Mouse (Mus musculus) small intestine, adult 2 months (tissue): ENCODE measurements at regions not wholly inside any gene's neighbourhood (a gene's known extent, or its start where the extent isn't known, plus 50 kb on each side); places are given as distances from the start of the nearest gene placed in this dataset.

ENCODE experiments used
- H3K27ac ChIP-seq: fragments of 200-500 bp; 2 replicates; pipeline ENCODE4 v1.5.1; 2012; ENCODE audit warnings: low read depth, low read length, control low read depth, inconsistent platforms; ENCODE audit not compliant: insufficient read depth
- H3K27me3 ChIP-seq: fragments of 200-500 bp; 2 replicates; pipeline ENCODE4 v1.6.1; 2012; ENCODE audit warnings: mild to moderate bottlenecking, moderate library complexity, low read length, inconsistent platforms; ENCODE audit not compliant: control insufficient read depth, insufficient read depth
- H3K36me3 ChIP-seq: fragments of 200-500 bp; 2 replicates; pipeline ENCODE4 v1.6.1; 2012; ENCODE audit warnings: mild to moderate bottlenecking, low read length, control low read depth, inconsistent platforms; ENCODE audit not compliant: control insufficient read depth, insufficient read depth
- H3K4me1 ChIP-seq: fragments of 200-500 bp; 2 replicates; pipeline ENCODE4 v1.6.1; 2012; ENCODE audit warnings: low read length, inconsistent platforms, mixed read lengths; ENCODE audit not compliant: control insufficient read depth, insufficient read depth, insufficient read length
- H3K4me3 ChIP-seq: fragments of 200-500 bp; 2 replicates; pipeline ENCODE4 v1.5.1; 2012; ENCODE audit warnings: low read depth, mild to moderate bottlenecking, control low read depth, inconsistent platforms, low read length, moderate library complexity
- CTCF ChIP-seq: fragments of 200-500 bp; IDR thresholded peaks from 2 replicates; pipeline ENCODE4 v1.5.1; 2012; ENCODE audit warnings: low read depth, mild to moderate bottlenecking, control low read depth, inconsistent platforms, low read length, moderate library complexity, mixed read lengths; ENCODE audit not compliant: insufficient replicate concordance, insufficient read length; ENCODE audit errors: extremely low read depth
- POLR2A ChIP-seq: fragments of 200-500 bp; IDR thresholded peaks from 2 replicates; pipeline ENCODE4 v1.6.1; 2012; ENCODE audit warnings: low read depth, mild to moderate bottlenecking, control low read depth, inconsistent platforms, low read length, moderate library complexity
- WGBS: fragments of 180-500 bp; shearing (Covaris S2); methylation state at CpG from one replicate; pipeline ENCODE4 v1.1.7; 2018; 5-methylcytosine and 5-hydroxymethylcytosine counted together

DNA sequence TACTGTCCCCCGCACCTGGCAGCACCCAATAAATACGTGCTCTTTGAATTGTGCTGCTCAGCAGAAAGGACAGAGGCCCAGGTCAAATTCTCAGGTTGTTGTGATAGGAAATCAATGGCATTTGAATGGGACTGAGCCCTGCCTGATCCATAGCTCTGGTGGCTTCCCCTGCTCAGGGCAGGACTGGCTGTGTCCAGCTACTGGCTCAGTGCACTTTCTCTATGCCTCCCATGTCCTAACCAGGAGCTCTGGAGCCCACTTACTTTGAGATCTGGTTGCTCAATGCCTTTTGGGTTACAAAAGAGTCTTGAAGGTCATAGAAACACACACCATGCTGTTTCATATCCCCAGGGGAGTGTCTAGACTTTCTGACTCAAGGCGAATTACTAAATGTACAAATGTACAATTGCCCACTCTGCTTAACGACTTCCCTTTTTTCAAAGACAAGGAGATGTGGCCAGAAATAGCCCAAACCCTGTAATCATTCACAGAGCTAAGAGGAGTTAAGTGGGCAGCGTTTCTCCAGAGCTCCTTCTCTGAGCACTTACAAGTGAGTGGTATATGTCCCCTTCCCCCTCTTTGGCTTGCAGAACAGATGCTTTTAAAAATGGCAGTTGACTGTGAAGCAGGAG is 130.4 kb upstream of the Plxnc1 start:
- Histone ChIP-seq H3K4me3 (no peak overlapping the region), H3K27me3 (no peaks in the 10 kb centered on the region), H3K36me3 (no peaks in the 10 kb centered on the region), H3K4me1 (peaks cover 13% of the 10 kb centered on the region; the same call in 1 of the 2 replicates), H3K27ac (no peak overlapping the region)
- WGBS, result 54% methylated on average over 5 of the region's 5 CpGs
- no peak for TF ChIP-seq CTCF
- TF ChIP-seq POLR2A, result no peak

- H3K27me3 ChIP-seq, result no peaks in the 10 kb centered on the region
- 88% methylated on average over 2 of the region's 2 CpGs for WGBS
- no peaks in the 10 kb centered on the region for H3K36me3 ChIP-seq
- peaks cover 13% of the 10 kb centered on the region; the same call in 1 of the 2 replicates for H3K4me1 ChIP-seq
- H3K4me3 ChIP-seq, result no peak overlapping the region
- TF ChIP-seq POLR2A (no peak), CTCF (no peak)
- H3K27ac ChIP-seq, result no peak overlapping the region
Measured at GRCm38 (mm10) chr10:95074381-95074780, 129.7 kb upstream of the Plxnc1 start.

GRCm38 (mm10) chr10:95067971-95068370 is 123.3 kb upstream of the Plxnc1 start:
- Histone ChIP-seq H3K27me3 (no peaks in the 10 kb centered on the region), H3K27ac (no peak overlapping the region), H3K36me3 (no peaks in the 10 kb centered on the region), H3K4me1 (no peaks in the 10 kb centered on the region), H3K4me3 (no peak overlapping the region)
- WGBS, result 87% methylated on average over 10 of the region's 10 CpGs
- TF ChIP-seq CTCF (no peak), POLR2A (no peak)

- 50% methylated on average over 6 of the region's 6 CpGs for WGBS
- TF ChIP-seq CTCF, result no peak
- TF ChIP-seq POLR2A, result no peak
- H3K4me3 ChIP-seq, result no peak overlapping the region
Measured at GRCm38 (mm10) chr10:95066774-95067173, 122.1 kb upstream of the Plxnc1 start.

GRCm38 (mm10) chr10:95059486-95060091 is 115.0 kb upstream of the Plxnc1 start:
- Histone ChIP-seq H3K36me3 (no peaks in the 10 kb centered on the region), H3K4me1 (no peaks in the 10 kb centered on the region), H3K4me3 (no peak overlapping the region), H3K27ac (no peak overlapping the region), H3K27me3 (no peaks in the 10 kb centered on the region)
- TF ChIP-seq POLR2A (no peak), CTCF (no peak)
- 74% methylated on average over 7 of the region's 7 CpGs for WGBS

More at GRCm38 (mm10) chr10:95066774-95067173, 122.1 kb upstream of the Plxnc1 start:
- Histone ChIP-seq H3K4me1 (no peaks in the 10 kb centered on the region), H3K36me3 (no peaks in the 10 kb centered on the region), H3K27ac (no peak overlapping the region), H3K27me3 (no peaks in the 10 kb centered on the region)

DNA sequence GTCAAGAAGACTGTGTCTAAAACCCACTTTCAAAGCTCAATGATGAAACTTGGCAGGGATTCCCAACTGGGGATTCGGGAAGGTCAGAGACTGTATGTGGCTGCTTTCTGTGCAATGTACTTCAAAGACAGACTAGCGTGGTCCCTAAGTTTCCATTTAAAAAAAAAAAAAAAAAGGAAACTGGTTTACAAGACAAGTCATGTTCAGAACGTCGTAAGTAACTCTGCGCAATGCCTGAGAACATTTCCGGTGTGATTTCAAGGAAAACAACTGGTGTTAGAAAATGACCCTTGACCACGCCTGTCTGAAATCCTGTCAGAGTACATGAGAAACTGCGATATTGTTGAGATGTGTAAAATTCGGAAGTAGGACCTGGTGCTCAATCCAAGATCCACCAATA is 114.4 kb upstream of the Plxnc1 start:
- 84% methylated on average over 9 of the region's 9 CpGs for WGBS
- Histone ChIP-seq H3K4me1 (no peaks in the 10 kb centered on the region), H3K4me3 (no peak overlapping the region), H3K36me3 (no peaks in the 10 kb centered on the region), H3K27ac (no peak overlapping the region), H3K27me3 (no peaks in the 10 kb centered on the region)
- TF ChIP-seq POLR2A, result no peak
- no peak for TF ChIP-seq CTCF

- WGBS, result 76% methylated on average over 9 of the region's 9 CpGs
- Histone ChIP-seq H3K4me3 (no peak overlapping the region), H3K36me3 (no peaks in the 10 kb centered on the region), H3K27ac (no peak overlapping the region), H3K4me1 (no peaks in the 10 kb centered on the region), H3K27me3 (no peaks in the 10 kb centered on the region)
- TF ChIP-seq CTCF, result no peak
- TF ChIP-seq POLR2A, result no peak
Measured at GRCm38 (mm10) chr10:95057051-95057714, 112.5 kb upstream of the Plxnc1 start.
